Mouse (Mus musculus): Measurements from ENCODE around the gene Twsg1.
A peak's percentile ranks its signal among the peaks of the same experiment; 100 is the strongest.

Gene Twsg1

GRCm38 (mm10) chr17:65933741-65934140 is 17.3 kb downstream of the Twsg1 start:
- no peak for DNase-seq (ENCODE audit: low spot score)

- DNase-seq (ENCODE audit: low spot score): no peak
These were observed 19.5 kb downstream of the Twsg1 start for GRCm38 (mm10) chr17:65931525-65931924.

- DNase-seq (ENCODE audit: low spot score): no peak
These were observed 20.1 kb downstream of the Twsg1 start for GRCm38 (mm10) chr17:65930960-65931359.

- no peak for DNase-seq (ENCODE audit: low spot score)
These were observed 20.7 kb downstream of the Twsg1 start for GRCm38 (mm10) chr17:65930158-65930826.

- DNase-seq (ENCODE audit: low spot score): no peak
These were observed 21.6 kb downstream of the Twsg1 start for GRCm38 (mm10) chr17:65929319-65929978.

GRCm38 (mm10) chr17:65927077-65927476 is 23.9 kb downstream of the Twsg1 start:
- DNase-seq (ENCODE audit: low spot score): no peak

GRCm38 (mm10) chr17:65924218-65924617 is 26.8 kb downstream of the Twsg1 start:
- DNase-seq (ENCODE audit: low spot score): no peak

- DNase-seq (ENCODE audit: low spot score): no peak
These were observed 29.1 kb downstream of the Twsg1 start for GRCm38 (mm10) chr17:65921975-65922374.

- no peak for DNase-seq (ENCODE audit: low spot score)
These were observed 31.8 kb downstream of the Twsg1 start for GRCm38 (mm10) chr17:65919235-65919634.

GRCm38 (mm10) chr17:65916135-65916668 is 34.8 kb downstream of the Twsg1 start:
- peak; percentile 73 for DNase-seq (ENCODE audit: low spot score)

- DNase-seq (ENCODE audit: low spot score): no peak
These were observed 36.9 kb downstream of the Twsg1 start for GRCm38 (mm10) chr17:65914083-65914482.

GRCm38 (mm10) chr17:65912202-65912601 is 38.8 kb downstream of the Twsg1 start:
- no peak for DNase-seq (ENCODE audit: low spot score)

GRCm38 (mm10) chr17:65911285-65912069 is 39.5 kb downstream of the Twsg1 start:
- no peak for DNase-seq (ENCODE audit: low spot score)

- no peak for DNase-seq (ENCODE audit: low spot score)
These were observed 42.8 kb downstream of the Twsg1 start for GRCm38 (mm10) chr17:65908270-65908669.

- DNase-seq (ENCODE audit: low spot score): no peak
These were observed 44.1 kb downstream of the Twsg1 start for GRCm38 (mm10) chr17:65906895-65907401.

- DNase-seq (ENCODE audit: low spot score): no peak
These were observed 44.6 kb downstream of the Twsg1 start for GRCm38 (mm10) chr17:65906313-65906894.

GRCm38 (mm10) chr17:65905241-65905640 is 45.8 kb downstream of the Twsg1 start:
- no peak for DNase-seq (ENCODE audit: low spot score)

- DNase-seq (ENCODE audit: low spot score): no peak
These were observed 47.2 kb downstream of the Twsg1 start for GRCm38 (mm10) chr17:65903826-65904225.

- no peak for DNase-seq (ENCODE audit: low spot score)
These were observed 48.0 kb downstream of the Twsg1 start for GRCm38 (mm10) chr17:65903011-65903410.

GRCm38 (mm10) chr17:65902281-65902680 is 48.7 kb downstream of the Twsg1 start:
- DNase-seq (ENCODE audit: low spot score): no peak

- DNase-seq (ENCODE audit: low spot score): no peak
These were observed 55.0 kb downstream of the Twsg1 start for GRCm38 (mm10) chr17:65896016-65896415.

- DNase-seq (ENCODE audit: low spot score): no peak
These were observed 61.5 kb downstream of the Twsg1 start for GRCm38 (mm10) chr17:65889476-65889875.

Measured in urinary bladder, postnatal 25 days (tissue).